Mouse (Mus musculus) lung, postnatal 0 days (tissue): ENCODE measurements around the gene Rnh1. TPM values are rescaled to one million over a fixed set of nuclear protein-coding genes. Genes with fewer than 3 reads are reported as not detected.

Experiments used
- ATAC-seq: fragments of 200-750 bp; cut with Nextera tagmentation; 2 replicates; pipeline ENCODE4 v1.8.0; 2017; ENCODE audit warnings: moderate library complexity
- DNase-seq: peaks from one replicate; pipeline ENCODE4 v3.0.0-alpha.2; 2016; ENCODE audit warnings: low spot score
- H3K27ac ChIP-seq: fragments of 300-500 bp; sonication (generic); 2 replicates; pipeline ENCODE4 v1.5.1; 2014; ENCODE audit warnings: antibody characterized with exemption, mild to moderate bottlenecking, low read length, mixed read lengths
- H3K27me3 ChIP-seq: fragments of 300-500 bp; sonication (generic); replicated peaks from 2 replicates; pipeline ENCODE4 v1.6.1; 2014; ENCODE audit warnings: low read length, mixed read lengths; ENCODE audit not compliant: insufficient read depth
- H3K36me3 ChIP-seq: fragments of 300-500 bp; sonication (generic); 2 replicates; pipeline ENCODE4 v1.6.1; 2014; ENCODE audit warnings: low read length, mixed read lengths; ENCODE audit not compliant: insufficient read depth
- H3K4me1 ChIP-seq: fragments of 300-500 bp; sonication (generic); 2 replicates; pipeline ENCODE4 v1.6.1; 2014; ENCODE audit warnings: antibody characterized with exemption, low read depth, low read length, mixed read lengths; ENCODE audit not compliant: insufficient read depth
- H3K4me2 ChIP-seq: fragments of 300-500 bp; sonication (generic); replicated peaks from 2 replicates; pipeline ENCODE4 v1.6.1; 2014; ENCODE audit warnings: low read depth, mild to moderate bottlenecking, low read length, moderate library complexity, mixed read lengths
- H3K4me3 ChIP-seq: fragments of 300-500 bp; sonication (generic); 2 replicates; pipeline ENCODE4 v1.5.1; 2014; ENCODE audit warnings: low read depth, low read length
- H3K9ac ChIP-seq: fragments of 300-500 bp; sonication (generic); replicated peaks from 2 replicates; pipeline ENCODE4 v1.6.1; 2014; ENCODE audit warnings: low read depth, mild to moderate bottlenecking
- H3K9me3 ChIP-seq: fragments of 300-500 bp; sonication (generic); 2 replicates; pipeline ENCODE4 v1.6.1; 2016; ENCODE audit warnings: low read length, mixed read lengths
- CTCF ChIP-seq: IDR thresholded peaks from 2 replicates; pipeline ENCODE4 v1.5.1; 2016; ENCODE audit warnings: antibody characterized with exemption, mild to moderate bottlenecking
- EP300 ChIP-seq: IDR thresholded peaks from 2 replicates; pipeline ENCODE4 v1.6.1; 2016; ENCODE audit warnings: antibody characterized with exemption, mild to moderate bottlenecking, control low read depth
- WGBS: fragments of 180-500 bp; shearing (Covaris S2); extraction: QIAGEN DNeasy Blood & Tissue Kit; methylation state at CpG from one replicate; pipeline ENCODE4 v1.1.7; 2014; 5-methylcytosine and 5-hydroxymethylcytosine counted together
- polyA plus RNA-seq: library from polyadenylated mRNA; unstranded; fragments of >200 nt; fragmentation: Nextera tagmentation; extraction: Ambion mirVana; gene quantifications from 2 replicates; pipeline ENCODE4 v1.2.1, GENCODE M21; 2015

Gene Rnh1
- polyA plus RNA-seq, 1 experiment from 2014 or later = 187 TPM

- DNase-seq = no peak
- H3K9ac ChIP-seq = no peak overlapping the region
- no peak for TF ChIP-seq CTCF
- TF ChIP-seq EP300 = no peak
- peaks cover 30% of the 10 kb centered on the region for H3K4me1 ChIP-seq
- no peaks in the 10 kb centered on the region for H3K27me3 ChIP-seq
- no peak overlapping the region for H3K27ac ChIP-seq
- ATAC-seq = no peak
- no peaks in the 10 kb centered on the region for H3K36me3 ChIP-seq
- no peak overlapping the region for H3K4me2 ChIP-seq
- no peaks in the 10 kb centered on the region for H3K9me3 ChIP-seq
- WGBS = 68% methylated on average over 5 of the region's 5 CpGs
- H3K4me3 ChIP-seq = no peak overlapping the region
Measured at GRCm38 (mm10) chr7:141218557-141219133, 46.0 kb upstream of the Rnh1 start.

- peaks cover 29% of the 10 kb centered on the region for H3K4me1 ChIP-seq
- H3K4me3 ChIP-seq = no peak overlapping the region
- TF ChIP-seq CTCF (no peak), EP300 (no peak)
- H3K4me2 ChIP-seq = peak overlapping the region; percentile 97; the same call in 1 of the 2 replicates
- DNase-seq (no peak), ATAC-seq (no peak)
- H3K9me3 ChIP-seq = no peaks in the 10 kb centered on the region
- no peaks in the 10 kb centered on the region for H3K27me3 ChIP-seq
- no peak overlapping the region for H3K27ac ChIP-seq
- 63% methylated on average over 3 of the region's 3 CpGs for WGBS
- no peaks in the 10 kb centered on the region for H3K36me3 ChIP-seq
- no peak overlapping the region for H3K9ac ChIP-seq
Measured at GRCm38 (mm10) chr7:141218141-141218540, 45.5 kb upstream of the Rnh1 start.

- Histone ChIP-seq H3K4me1 (peaks cover 23% of the 10 kb centered on the region), H3K27me3 (no peaks in the 10 kb centered on the region), H3K9ac (peak overlapping the region; percentile 8; the same call in 1 of the 2 replicates), H3K4me3 (peak overlapping the region; percentile 58; the same call in 1 of the 2 replicates), H3K4me2 (peak overlapping the region; percentile 97), H3K27ac (no peak overlapping the region), H3K9me3 (no peaks in the 10 kb centered on the region), H3K36me3 (no peaks in the 10 kb centered on the region)
- ATAC-seq = no peak
- TF ChIP-seq EP300 = no peak
- 83% methylated on average over 17 of the region's 17 CpGs for WGBS
- DNase-seq = no peak
Measured at GRCm38 (mm10) chr7:141217343-141218013, 44.8 kb upstream of the Rnh1 start.

- peak overlapping the region; percentile 29; the same call in 1 of the 2 replicates for H3K9ac ChIP-seq
- H3K27ac ChIP-seq = peak overlapping the region; percentile 95
- no peaks in the 10 kb centered on the region for H3K27me3 ChIP-seq
- TF ChIP-seq EP300 (no peak), CTCF (no peak)
- DNase-seq (no peak), ATAC-seq (no peak)
- peaks cover 18% of the 10 kb centered on the region; the same call in 1 of the 2 replicates for H3K4me1 ChIP-seq
- H3K9me3 ChIP-seq = no peaks in the 10 kb centered on the region
- peak overlapping the region; percentile 97 for H3K4me2 ChIP-seq
- H3K36me3 ChIP-seq = no peaks in the 10 kb centered on the region
- H3K4me3 ChIP-seq = peak overlapping the region; percentile 58
- 77% methylated on average over 11 of the region's 11 CpGs for WGBS
Measured at GRCm38 (mm10) chr7:141216894-141217293, 44.2 kb upstream of the Rnh1 start.

- DNase-seq (peak; percentile 94), ATAC-seq (peak; percentile 81)
- peaks cover 16% of the 10 kb centered on the region; the same call in 1 of the 2 replicates for H3K4me1 ChIP-seq
- peak overlapping the region; percentile 58 for H3K4me3 ChIP-seq
- H3K9ac ChIP-seq = peak overlapping the region; percentile 72
- H3K36me3 ChIP-seq = no peaks in the 10 kb centered on the region
- peak overlapping the region; percentile 95 for H3K27ac ChIP-seq
- peak overlapping the region; percentile 97 for H3K4me2 ChIP-seq
- TF ChIP-seq CTCF (peak; percentile 17; the same call in 1 of the 2 replicates), EP300 (peak; percentile 57)
- no peaks in the 10 kb centered on the region for H3K27me3 ChIP-seq
- 1% methylated on average over 37 of the region's 42 CpGs for WGBS
- H3K9me3 ChIP-seq = no peaks in the 10 kb centered on the region
Measured at GRCm38 (mm10) chr7:141215880-141216733, 43.5 kb upstream of the Rnh1 start.
